18 mouse cellular contexts compared by ENCODE assay signal in the genomic region with DNA sequence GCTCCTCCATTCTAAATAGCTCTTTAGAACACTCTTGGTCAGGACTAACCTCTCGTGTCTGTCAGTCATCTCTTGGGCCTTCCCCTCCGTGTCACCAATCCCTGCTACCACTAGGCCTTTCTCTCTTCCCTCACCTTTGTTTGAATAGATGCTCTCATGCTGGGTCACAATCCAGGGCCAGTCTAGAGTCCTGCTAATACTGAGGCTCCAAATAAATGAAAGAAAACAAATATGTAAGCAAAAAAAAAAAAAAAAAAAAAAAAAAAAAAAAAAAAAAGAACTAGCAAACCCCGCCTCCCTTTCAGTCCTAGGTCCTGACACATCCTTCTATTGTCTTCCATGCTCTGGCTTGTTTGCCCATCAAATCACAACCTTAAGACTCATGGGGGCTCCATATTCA.
"Had no signal": no experiment of that assay in that cellular context is flagged by ENCODE, and none has a peak within 500 bp of the region (broad histone marks: within the 10 kb centered on the region; RNA-seq: fewer than 3 reads in every experiment).

No protein-coding gene starts in this region.

- H3K9me3 ChIP-seq: neural tube, embryonic 13.5 days; neural tube, embryonic 15.5 days had no signal

- H3K27ac ChIP-seq: liver, embryonic 14.5 days; neural tube, embryonic 13.5 days; neural tube, embryonic 15.5 days had no signal

- H3K36me3 ChIP-seq: neural tube, embryonic 15.5 days had no signal

- H3K4me2 ChIP-seq: lung, embryonic 14.5 days; neural tube, embryonic 13.5 days; neural tube, embryonic 15.5 days had no signal

- H3K27me3 ChIP-seq: neural tube, embryonic 13.5 days; neural tube, embryonic 15.5 days had no signal

- H3K4me3 ChIP-seq: midbrain, embryonic 10.5 days; myocyte; neural tube, embryonic 13.5 days; neural tube, embryonic 15.5 days had no signal

- H3K9ac ChIP-seq: liver, embryonic 14.5 days; lung, embryonic 14.5 days; neural tube, embryonic 13.5 days; neural tube, embryonic 15.5 days had no signal

- DNase-seq: lung, adult 18-20 months; lung, embryonic 14.5 days; lung, postnatal 10 days; lung, postnatal 4 days; midbrain, embryonic 14.5 days; retina, postnatal 1 day; right cerebral cortex, adult 18-20 months; right cerebral cortex, postnatal 25 days; right cerebral cortex, postnatal 4 days; spleen, adult 18-20 months; thymus, adult 18-20 months; thymus, postnatal 14 days; thymus, postnatal 36 days had no signal
